Mouse (Mus musculus): ENCODE results near the gene Rhox7b. TPM values are rescaled to one million over a fixed set of nuclear protein-coding genes. Genes with fewer than 3 reads are reported as not detected.

Gene Rhox7b
- not detected for polyA plus RNA-seq (2014; fragmentation: Illumina TruSeq; extraction: RNeasy Lipid Tissue Mini Kit (QIAGEN cat#74804); ENCODE audit: low read depth, low replicate concordance)

DNA sequence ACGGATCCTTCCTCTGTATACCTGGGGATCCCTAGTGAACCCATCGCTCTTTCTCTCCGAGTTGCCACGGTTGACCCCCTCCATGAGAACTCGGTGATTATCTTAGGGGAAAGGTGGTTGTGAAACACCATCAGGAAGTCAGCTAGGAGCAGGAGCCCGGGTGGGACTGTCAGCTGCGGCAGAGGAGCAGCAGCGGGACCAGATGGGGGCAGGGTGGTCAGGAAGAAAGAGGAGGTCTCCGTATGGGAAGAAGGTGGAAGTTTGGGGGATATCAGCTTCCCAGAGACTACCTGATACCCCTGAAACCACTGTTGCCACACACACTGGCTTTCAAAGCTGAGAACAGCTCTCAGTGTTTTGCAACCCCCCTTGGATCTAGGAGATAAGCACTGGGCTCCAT lies at the start of gene Rhox7b:
Gene Rhox7b, minus strand, starts transcription at position 101 of the 400 bp plus-strand sequence.

GRCm38 (mm10) chrX:37901670-37902069 lies 4.6 kb upstream of the Rhox7b start, which contains the start of gene Rhox9:
Rhox9 (minus strand) TSS chrX:37901770.

DNA sequence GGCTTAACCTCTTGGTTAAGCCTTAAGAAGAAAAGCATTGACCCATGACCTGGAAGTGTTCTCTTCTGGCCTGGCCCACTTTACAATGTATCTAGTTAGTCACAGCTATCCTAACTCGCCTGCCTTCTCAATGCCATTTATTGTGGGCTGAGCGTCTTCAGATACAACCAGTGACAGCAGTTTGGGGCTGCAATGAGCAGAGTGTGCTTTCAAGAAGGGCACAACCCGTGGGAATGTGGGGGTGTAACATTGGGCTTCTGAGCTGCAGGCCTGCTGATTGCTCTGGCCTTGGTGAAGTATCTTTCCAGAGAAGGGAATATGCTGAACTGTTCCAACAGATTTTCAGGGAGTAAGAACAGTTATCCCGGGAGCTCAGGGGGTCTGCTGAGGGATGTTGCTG lies 18.2 kb downstream of the Rhox7b start, which contains the start of gene Rhox8:
Gene Rhox8, minus strand, starts transcription at position 101 of the 400 bp plus-strand sequence.

Other genes starting within 250 kb of the Rhox7b start
- gene Rhox4g, start 245.9 kb downstream of the Rhox7b start, polyA plus RNA-seq (2014; fragmentation: Illumina TruSeq; extraction: RNeasy Lipid Tissue Mini Kit (QIAGEN cat#74804); ENCODE audit: low read depth, low replicate concordance): not detected
- not detected for gene Rhox3h, start 228.5 kb downstream of the Rhox7b start, polyA plus RNA-seq (2014; fragmentation: Illumina TruSeq; extraction: RNeasy Lipid Tissue Mini Kit (QIAGEN cat#74804); ENCODE audit: low read depth, low replicate concordance)
- gene Rhox2h, start 224.0 kb downstream of the Rhox7b start, polyA plus RNA-seq (2014; fragmentation: Illumina TruSeq; extraction: RNeasy Lipid Tissue Mini Kit (QIAGEN cat#74804); ENCODE audit: low read depth, low replicate concordance): not detected
- 1.8 TPM for gene Rhox5, start 92.4 kb downstream of the Rhox7b start, polyA plus RNA-seq (2014; fragmentation: Illumina TruSeq; extraction: RNeasy Lipid Tissue Mini Kit (QIAGEN cat#74804); ENCODE audit: low read depth, low replicate concordance)
- gene Rhox6, start 70.3 kb downstream of the Rhox7b start, polyA plus RNA-seq (2014; fragmentation: Illumina TruSeq; extraction: RNeasy Lipid Tissue Mini Kit (QIAGEN cat#74804); ENCODE audit: low read depth, low replicate concordance): not detected
- gene Rhox7a, start 65.5 kb downstream of the Rhox7b start, polyA plus RNA-seq (2014; fragmentation: Illumina TruSeq; extraction: RNeasy Lipid Tissue Mini Kit (QIAGEN cat#74804); ENCODE audit: low read depth, low replicate concordance): not detected
- gene Rhox8, start 18.3 kb downstream of the Rhox7b start, polyA plus RNA-seq (2014; fragmentation: Illumina TruSeq; extraction: RNeasy Lipid Tissue Mini Kit (QIAGEN cat#74804); ENCODE audit: low read depth, low replicate concordance): not detected
- not detected for gene Rhox9, start 4.5 kb upstream of the Rhox7b start, polyA plus RNA-seq (2014; fragmentation: Illumina TruSeq; extraction: RNeasy Lipid Tissue Mini Kit (QIAGEN cat#74804); ENCODE audit: low read depth, low replicate concordance)
- gene Btg1-ps1, start 121.6 kb upstream of the Rhox7b start, polyA plus RNA-seq (2014; fragmentation: Illumina TruSeq; extraction: RNeasy Lipid Tissue Mini Kit (QIAGEN cat#74804); ENCODE audit: low read depth, low replicate concordance): not detected
- gene Btg1-ps2, start 145.9 kb upstream of the Rhox7b start, polyA plus RNA-seq (2014; fragmentation: Illumina TruSeq; extraction: RNeasy Lipid Tissue Mini Kit (QIAGEN cat#74804); ENCODE audit: low read depth, low replicate concordance): not detected
- not detected for gene Rhox10, start 169.2 kb upstream of the Rhox7b start, polyA plus RNA-seq (2014; fragmentation: Illumina TruSeq; extraction: RNeasy Lipid Tissue Mini Kit (QIAGEN cat#74804); ENCODE audit: low read depth, low replicate concordance)
- gene Rhox11, start 187.9 kb upstream of the Rhox7b start, polyA plus RNA-seq (2014; fragmentation: Illumina TruSeq; extraction: RNeasy Lipid Tissue Mini Kit (QIAGEN cat#74804); ENCODE audit: low read depth, low replicate concordance): not detected
- not detected for gene Rhox12, start 213.7 kb upstream of the Rhox7b start, polyA plus RNA-seq (2014; fragmentation: Illumina TruSeq; extraction: RNeasy Lipid Tissue Mini Kit (QIAGEN cat#74804); ENCODE audit: low read depth, low replicate concordance)
- not detected for gene Rhox13, start 224.0 kb upstream of the Rhox7b start, polyA plus RNA-seq (2014; fragmentation: Illumina TruSeq; extraction: RNeasy Lipid Tissue Mini Kit (QIAGEN cat#74804); ENCODE audit: low read depth, low replicate concordance)